Comparison of ENCODE assay signal across 8 mouse cellular contexts in genomic region chr8:107056973-107057369, GRCm38 (mm10). TPM values are rescaled to one million over a fixed set of nuclear protein-coding genes. Genes with fewer than 3 reads are reported as not detected.
DNase-seq lines count a peak whose midpoint lies in the region; ATAC-seq lines count a peak whose summit lies in the region.

No protein-coding gene starts in this region.

- peak overlapping the region; percentile 88 for H3K9ac ChIP-seq in heart, embryonic 13.5 days
- peak overlapping the region; percentile 89 for H3K9ac ChIP-seq in forebrain, embryonic 12.5 days
- peak overlapping the region; percentile 83 for H3K9ac ChIP-seq in liver, embryonic 13.5 days

- H3K27me3 ChIP-seq in heart, embryonic 13.5 days (replicated peaks), result no peaks in the 10 kb centered on the region
- H3K27me3 ChIP-seq in forebrain, embryonic 12.5 days, result no peaks in the 10 kb centered on the region
- H3K27me3 ChIP-seq in liver, embryonic 13.5 days, result no peaks in the 10 kb centered on the region

- ATAC-seq in heart, embryonic 13.5 days (ENCODE audit: extremely low read depth, insufficient number of reproducible peaks, low FRiP score, low TSS enrichment), result peak; percentile 34; the same call in 1 of the 2 replicates
- no peak; the same call in 1 of the 2 replicates for ATAC-seq in forebrain, embryonic 12.5 days (ENCODE audit: low FRiP score)
- peak; percentile 38 for ATAC-seq in liver, embryonic 13.5 days (ENCODE audit: low read depth)

- H3K27ac ChIP-seq in heart, embryonic 13.5 days (replicated peaks), result peak overlapping the region; percentile 49
- no peak overlapping the region for H3K27ac ChIP-seq in forebrain, embryonic 12.5 days
- peak overlapping the region; percentile 55 for H3K27ac ChIP-seq in liver, embryonic 13.5 days

- peaks cover 57% of the 10 kb centered on the region for H3K36me3 ChIP-seq in heart, embryonic 13.5 days
- H3K36me3 ChIP-seq in forebrain, embryonic 12.5 days (replicated peaks), result peaks cover 49% of the 10 kb centered on the region
- H3K36me3 ChIP-seq in liver, embryonic 13.5 days, result peaks cover 49% of the 10 kb centered on the region

- under 1% methylated on average over 33 of the region's 33 CpGs for WGBS in heart, embryonic 13.5 days
- WGBS in forebrain, embryonic 12.5 days, result under 1% methylated on average over 33 of the region's 33 CpGs
- whole genome bisulfite sequencing in liver, embryonic 13.5 days (ENCODE audit: insufficient replicate concordance), result under 1% methylated on average over 33 of the region's 33 CpGs

- no peaks in the 10 kb centered on the region for H3K9me3 ChIP-seq in heart, embryonic 13.5 days
- no peaks in the 10 kb centered on the region for H3K9me3 ChIP-seq in forebrain, embryonic 12.5 days
- no peaks in the 10 kb centered on the region for H3K9me3 ChIP-seq in liver, embryonic 13.5 days (replicated peaks)

- peaks cover 21% of the 10 kb centered on the region for H3K4me1 ChIP-seq in heart, embryonic 13.5 days
- peaks cover 19% of the 10 kb centered on the region for H3K4me1 ChIP-seq in forebrain, embryonic 12.5 days
- H3K4me1 ChIP-seq in liver, embryonic 13.5 days (replicated peaks), result peaks cover 32% of the 10 kb centered on the region

- peak overlapping the region; percentile 98 for H3K4me2 ChIP-seq in heart, embryonic 13.5 days
- H3K4me2 ChIP-seq in forebrain, embryonic 12.5 days, result peak overlapping the region; percentile 88
- H3K4me2 ChIP-seq in liver, embryonic 13.5 days, result peak overlapping the region; percentile 92

- DNase-seq in heart, adult 18-20 months, result no peak
- DNase-seq in ES-CJ7 (ENCODE audit: low read depth, low spot score), result peak; percentile 70
- DNase-seq in liver, embryonic 13.5 days, result no peak
- DNase-seq in adrenal gland, postnatal 4 days (ENCODE audit: low spot score in 2 of 2), result no peak
- DNase-seq in cerebellum, adult 11 months, result no peak
- DNase-seq in spleen, adult 12 weeks (ENCODE audit: low spot score), result no peak

- peak overlapping the region; percentile 100 for H3K4me3 ChIP-seq in heart, embryonic 13.5 days
- H3K4me3 ChIP-seq in forebrain, embryonic 12.5 days (replicated peaks), result peak overlapping the region; percentile 99
- H3K4me3 ChIP-seq in liver, embryonic 13.5 days (replicated peaks), result peak overlapping the region; percentile 97

RNA-seq across cellular contexts. Expression of gene Nip7, which starts 0.3 kb away (rescaled TPM):
- 51.7 and 59.1 TPM in 2 replicates for polyA plus RNA-seq in heart, embryonic 13.5 days (2015; fragmentation: Nextera tagmentation; extraction: Ambion mirVana)
- total RNA-seq in heart, adult 18-20 months (2021), result 10 to 100 TPM; 22.1 to 22.8 TPM
- 92.7 and 99.0 TPM in 2 replicates for polyA plus RNA-seq in forebrain, embryonic 12.5 days (2016; fragmentation: Nextera tagmentation; extraction: Ambion mirVana)
- polyA plus RNA-seq in liver, embryonic 13.5 days (2015; fragmentation: Nextera tagmentation; extraction: Ambion mirVana), result 72.5 TPM in 2 replicates
- total RNA-seq in adrenal gland, postnatal 4 days (2021), result 10 to 100 TPM; 57.7 to 60.0 TPM

RNA-seq across cellular contexts. Expression of gene Cog8, which starts 0.5 kb away (rescaled TPM):
- polyA plus RNA-seq in heart, embryonic 13.5 days (2015; fragmentation: Nextera tagmentation; extraction: Ambion mirVana), result 24.8 and 25.9 TPM in 2 replicates
- 10 to 100 TPM; 15.8 to 17.1 TPM for total RNA-seq in heart, adult 18-20 months (2021)
- polyA plus RNA-seq in forebrain, embryonic 12.5 days (2016; fragmentation: Nextera tagmentation; extraction: Ambion mirVana), result 41.7 and 43.3 TPM in 2 replicates
- polyA plus RNA-seq in liver, embryonic 13.5 days (2015; fragmentation: Nextera tagmentation; extraction: Ambion mirVana), result 21.4 and 23.0 TPM in 2 replicates
- 10 to 100 TPM; 32.4 to 37.4 TPM for total RNA-seq in adrenal gland, postnatal 4 days (2021)

RNA-seq across cellular contexts. Expression of gene Tmed6, which starts 8.5 kb away (rescaled TPM):
- polyA plus RNA-seq in heart, embryonic 13.5 days (2015; fragmentation: Nextera tagmentation; extraction: Ambion mirVana), result 0.41 TPM in 1 of 2 replicates, not detected in the other
- total RNA-seq in heart, adult 18-20 months (2021), result not detected
- polyA plus RNA-seq in forebrain, embryonic 12.5 days (2016; fragmentation: Nextera tagmentation; extraction: Ambion mirVana), result not detected in 2 replicates
- 4.1 and 4.4 TPM in 2 replicates for polyA plus RNA-seq in liver, embryonic 13.5 days (2015; fragmentation: Nextera tagmentation; extraction: Ambion mirVana)
- 1 to 10 TPM in 1 of 2 experiments, not detected in 1; 8.2 TPM for total RNA-seq in adrenal gland, postnatal 4 days (2021)

RNA-seq across cellular contexts. Expression of gene Pdf, which starts 8.6 kb away (rescaled TPM):
- polyA plus RNA-seq in heart, embryonic 13.5 days (2015; fragmentation: Nextera tagmentation; extraction: Ambion mirVana), result 41.2 and 46.7 TPM in 2 replicates
- 10 to 100 TPM; 64.3 to 77.4 TPM for total RNA-seq in heart, adult 18-20 months (2021)
- 35.7 and 39.9 TPM in 2 replicates for polyA plus RNA-seq in forebrain, embryonic 12.5 days (2016; fragmentation: Nextera tagmentation; extraction: Ambion mirVana)
- polyA plus RNA-seq in liver, embryonic 13.5 days (2015; fragmentation: Nextera tagmentation; extraction: Ambion mirVana), result 26.1 and 26.4 TPM in 2 replicates
- total RNA-seq in adrenal gland, postnatal 4 days (2021), result 10 to 100 TPM; 33.5 to 38.3 TPM

RNA-seq across cellular contexts. Expression of gene Vps4a, which starts 25.9 kb away (rescaled TPM):
- polyA plus RNA-seq in heart, embryonic 13.5 days (2015; fragmentation: Nextera tagmentation; extraction: Ambion mirVana), result 46.1 and 50.3 TPM in 2 replicates
- 10 to 100 TPM; 58.7 to 60.0 TPM for total RNA-seq in heart, adult 18-20 months (2021)
- polyA plus RNA-seq in forebrain, embryonic 12.5 days (2016; fragmentation: Nextera tagmentation; extraction: Ambion mirVana), result 96.7 and 96.9 TPM in 2 replicates
- polyA plus RNA-seq in liver, embryonic 13.5 days (2015; fragmentation: Nextera tagmentation; extraction: Ambion mirVana), result 26.8 and 29.5 TPM in 2 replicates
- total RNA-seq in adrenal gland, postnatal 4 days (2021), result 10 to 100 TPM; 69.6 to 72.7 TPM
